Mouse (Mus musculus): ENCODE results near the gene Add3. TPM values are rescaled to one million over a fixed set of nuclear protein-coding genes. Genes with fewer than 3 reads are reported as not detected.
A peak's percentile ranks its signal among the peaks of the same experiment; 100 is the strongest.

Gene Add3
- total RNA-seq, 2 experiments from 2014 or later = 240 to 317 TPM

GRCm38 (mm10) chr19:53189736-53190135 is 49.5 kb downstream of the Add3 start:
- ATAC-seq (ENCODE audit: poor library complexity, severe bottlenecking) = no peak

- ATAC-seq (ENCODE audit: poor library complexity, severe bottlenecking) = no peak
Measured at GRCm38 (mm10) chr19:53190232-53190631, 50.0 kb downstream of the Add3 start.

- no peak for ATAC-seq (ENCODE audit: poor library complexity, severe bottlenecking)
Measured at GRCm38 (mm10) chr19:53191867-53192487, 51.7 kb downstream of the Add3 start.

- ATAC-seq (ENCODE audit: poor library complexity, severe bottlenecking) = no peak
Measured at GRCm38 (mm10) chr19:53193190-53193589, 52.9 kb downstream of the Add3 start.

GRCm38 (mm10) chr19:53193964-53194582 is 53.8 kb downstream of the Add3 start:
- ATAC-seq (ENCODE audit: poor library complexity, severe bottlenecking) = peak; percentile 82

- peak; percentile 41 for ATAC-seq (ENCODE audit: poor library complexity, severe bottlenecking)
Measured at GRCm38 (mm10) chr19:53194751-53195520, 54.7 kb downstream of the Add3 start.

- ATAC-seq (ENCODE audit: poor library complexity, severe bottlenecking) = no peak
Measured at GRCm38 (mm10) chr19:53196961-53197360, 56.7 kb downstream of the Add3 start.

- ATAC-seq (ENCODE audit: poor library complexity, severe bottlenecking) = no peak
Measured at GRCm38 (mm10) chr19:53197766-53198165, 57.5 kb downstream of the Add3 start.

- ATAC-seq (ENCODE audit: poor library complexity, severe bottlenecking) = no peak
Measured at GRCm38 (mm10) chr19:53198706-53199572, 58.7 kb downstream of the Add3 start.

GRCm38 (mm10) chr19:53199711-53200110 is 59.5 kb downstream of the Add3 start:
- ATAC-seq (ENCODE audit: poor library complexity, severe bottlenecking) = no peak

GRCm38 (mm10) chr19:53202116-53202515 is 61.9 kb downstream of the Add3 start:
- no peak for ATAC-seq (ENCODE audit: poor library complexity, severe bottlenecking)

- peak; percentile 53; the same call in 1 of the 2 replicates for ATAC-seq (ENCODE audit: poor library complexity, severe bottlenecking)
Measured at GRCm38 (mm10) chr19:53206986-53207385, 66.7 kb downstream of the Add3 start.

- peak; percentile 88 for ATAC-seq (ENCODE audit: poor library complexity, severe bottlenecking)
Measured at GRCm38 (mm10) chr19:53208830-53209229, 68.6 kb downstream of the Add3 start.

GRCm38 (mm10) chr19:53210251-53210650 is 70.0 kb downstream of the Add3 start:
- ATAC-seq (ENCODE audit: poor library complexity, severe bottlenecking) = no peak

- ATAC-seq (ENCODE audit: poor library complexity, severe bottlenecking) = no peak
Measured at GRCm38 (mm10) chr19:53215352-53215751, 75.1 kb downstream of the Add3 start.

GRCm38 (mm10) chr19:53216761-53217538 is 76.7 kb downstream of the Add3 start:
- peak; percentile 91 for ATAC-seq (ENCODE audit: poor library complexity, severe bottlenecking)

- ATAC-seq (ENCODE audit: poor library complexity, severe bottlenecking) = no peak
Measured at GRCm38 (mm10) chr19:53217837-53218236, 77.6 kb downstream of the Add3 start.

- ATAC-seq (ENCODE audit: poor library complexity, severe bottlenecking) = no peak
Measured at GRCm38 (mm10) chr19:53219305-53219704, 79.1 kb downstream of the Add3 start.

- ATAC-seq (ENCODE audit: poor library complexity, severe bottlenecking) = no peak
Measured at GRCm38 (mm10) chr19:53221186-53221585, 80.9 kb downstream of the Add3 start.

Measured in megakaryocyte, adult 5-6 weeks (primary cell).